Mouse (Mus musculus) heart, embryonic 12.5 days (tissue): Measurements from ENCODE around the gene Tada3. TPM values are rescaled to one million over a fixed set of nuclear protein-coding genes. Genes with fewer than 3 reads are reported as not detected.

Experiments used
- microRNA-seq: library from miRNA; unstranded; fragments of <30 nt; microRNA quantifications from one replicate; pipeline ENCODE4, GENCODE M21; 2017
- polyA plus RNA-seq: library from polyadenylated mRNA; unstranded; fragments of >200 nt; fragmentation: Nextera tagmentation; extraction: Ambion mirVana; gene quantifications from 2 replicates; pipeline ENCODE4 v1.2.1, GENCODE M21; 2016

Gene Tada3
- polyA plus RNA-seq, 1 experiment from 2014 or later = 40.1 TPM

Small RNA genes within 50 kb of the gene (microRNA-seq; reads per million reads assigned to microRNA genes)
- gene Gm24387 = not detected

Other genes with a start within 250 kb of the Tada3 start
- gene Lhfpl4, start 182.5 kb downstream of the Tada3 start, polyA plus RNA-seq = 0.37 TPM in 2 replicates
- gene Mtmr14, start 140.0 kb downstream of the Tada3 start, polyA plus RNA-seq = 25.1 and 27.7 TPM in 2 replicates
- 0.08 and 0.14 TPM in 2 replicates for gene Cpne9, start 95.6 kb downstream of the Tada3 start, polyA plus RNA-seq
- 16.2 and 17.0 TPM in 2 replicates for gene Brpf1, start 70.7 kb downstream of the Tada3 start, polyA plus RNA-seq
- gene Ogg1, start 50.9 kb downstream of the Tada3 start, polyA plus RNA-seq = 9.0 and 10.6 TPM in 2 replicates
- gene Camk1, start 33.9 kb downstream of the Tada3 start, polyA plus RNA-seq = 110 and 113 TPM in 2 replicates
- 274 and 285 TPM in 2 replicates for gene Arpc4, start 232 bp upstream of the Tada3 start, polyA plus RNA-seq
- 1.6 and 2.5 TPM in 2 replicates for gene Ttll3, start 11.4 kb upstream of the Tada3 start, polyA plus RNA-seq
- 15.2 and 16.0 TPM in 2 replicates for gene Rpusd3, start 41.5 kb upstream of the Tada3 start, polyA plus RNA-seq
- gene Cidec, start 57.9 kb upstream of the Tada3 start, polyA plus RNA-seq = not detected in 2 replicates
- 58.5 and 61.1 TPM in 2 replicates for gene Jagn1, start 64.7 kb upstream of the Tada3 start, polyA plus RNA-seq
- 0.94 and 1.3 TPM in 2 replicates for gene Il17re, start 80.6 kb upstream of the Tada3 start, polyA plus RNA-seq
- 4.5 and 4.7 TPM in 2 replicates for gene Il17rc, start 93.5 kb upstream of the Tada3 start, polyA plus RNA-seq
- gene Creld1, start 105.4 kb upstream of the Tada3 start, polyA plus RNA-seq = 42.7 and 46.9 TPM in 2 replicates
- gene Prrt3, start 124.0 kb upstream of the Tada3 start, polyA plus RNA-seq = 0.28 and 0.40 TPM in 2 replicates
- gene Emc3, start 153.8 kb upstream of the Tada3 start, polyA plus RNA-seq = 86.9 and 89.1 TPM in 2 replicates
- 10.9 and 12.1 TPM in 2 replicates for gene Fancd2, start 153.8 kb upstream of the Tada3 start, polyA plus RNA-seq
- gene Fancd2os, start 222.8 kb upstream of the Tada3 start, polyA plus RNA-seq = 0.26 TPM in 1 of 2 replicates, not detected in the other
- 156 and 165 TPM in 2 replicates for gene Brk1, start 226.9 kb upstream of the Tada3 start, polyA plus RNA-seq
- gene Vhl, start 246.1 kb upstream of the Tada3 start, polyA plus RNA-seq = 30.3 and 32.7 TPM in 2 replicates